Mouse (Mus musculus): ENCODE data around the gene Ahdc1.

DNA sequence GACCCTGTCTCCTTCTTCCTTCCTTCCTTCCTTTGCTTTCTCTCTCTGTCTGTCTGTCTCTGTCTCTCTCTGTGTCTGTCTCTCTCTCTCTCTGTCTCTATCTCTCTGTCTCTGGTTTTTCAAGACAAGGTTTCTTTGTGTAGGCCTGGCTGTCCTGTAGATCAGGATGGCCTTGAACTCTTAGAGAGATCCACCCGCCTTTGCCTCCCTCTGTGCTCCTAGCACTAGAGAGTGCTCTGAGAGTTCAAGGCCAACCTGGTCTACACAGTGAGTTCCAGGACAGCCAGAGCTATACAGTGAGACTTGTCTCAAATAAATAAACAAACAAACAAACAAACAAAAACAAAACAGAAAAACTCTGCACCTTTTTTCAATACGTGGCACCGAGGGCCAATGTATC lies 47.0 kb upstream of the Ahdc1 start:
- TF ChIP-seq CTCF (IDR thresholded peaks at IDR 0.05; ENCODE audit: low read depth) (no peak), EP300 (IDR thresholded peaks at IDR 0.05; ENCODE audit: low read depth) (no peak)

Data from heart, postnatal 0 days (tissue).